Mouse (Mus musculus): ENCODE results near the gene Trabd2b. TPM values are rescaled to one million over a fixed set of nuclear protein-coding genes. Genes with fewer than 3 reads are reported as not detected.

Trabd2b gene
- total and polyA plus RNA-seq, 2 experiments from 2014 or later = 4.5 to 10.5 TPM

- Histone ChIP-seq H3K9me3 (replicated peaks; ENCODE audit: control insufficient read depth, low read length) (no peaks in the 10 kb centered on the region), H3K4me1 (ENCODE audit: control insufficient read depth, insufficient read depth) (peaks cover 61% of the 10 kb centered on the region), H3K4me3 (ENCODE audit: low read depth, low read length) (no peak overlapping the region), H3K4me2 (ENCODE audit: low read depth, low read length) (no peak overlapping the region), H3K27ac (ENCODE audit: low read depth) (no peak overlapping the region), H3K9ac (replicated peaks; ENCODE audit: low read depth, low read length) (no peak overlapping the region), H3K36me3 (replicated peaks; ENCODE audit: control insufficient read depth, insufficient read depth, low read length) (no peaks in the 10 kb centered on the region), H3K27me3 (ENCODE audit: control insufficient read depth, insufficient read depth, low read length) (no peaks in the 10 kb centered on the region)
- ATAC-seq (ENCODE audit: insufficient read depth, low read depth) = no peak
- no peak for DNase-seq (ENCODE audit: low spot score)
- 71% methylated on average over 2 of the region's 2 CpGs for WGBS
- no peak for TF ChIP-seq EP300 (IDR thresholded peaks at IDR 0.05; ENCODE audit: low read depth)
- no peak for TF ChIP-seq CTCF (IDR thresholded peaks at IDR 0.05; ENCODE audit: low read depth)
Observed at GRCm38 (mm10) chr4:114457111-114457510, 50.6 kb downstream of the Trabd2b start.

GRCm38 (mm10) chr4:114459591-114459990 is 53.1 kb downstream of the Trabd2b start:
- H3K27ac ChIP-seq (ENCODE audit: low read depth) = peak overlapping the region; percentile 93
- ATAC-seq (ENCODE audit: insufficient read depth, low read depth) = peak; percentile 75

GRCm38 (mm10) chr4:114460401-114460800 is 53.9 kb downstream of the Trabd2b start:
- H3K9me3 ChIP-seq (replicated peaks; ENCODE audit: control insufficient read depth, low read length) = no peaks in the 10 kb centered on the region
- H3K9ac ChIP-seq (replicated peaks; ENCODE audit: low read depth, low read length) = no peak overlapping the region
- peaks cover 52% of the 10 kb centered on the region for H3K4me1 ChIP-seq (ENCODE audit: control insufficient read depth, insufficient read depth)
- no peak overlapping the region for H3K4me3 ChIP-seq (ENCODE audit: low read depth, low read length)
- H3K36me3 ChIP-seq (replicated peaks; ENCODE audit: control insufficient read depth, insufficient read depth, low read length) = no peaks in the 10 kb centered on the region
- TF ChIP-seq EP300 (IDR thresholded peaks at IDR 0.05; ENCODE audit: low read depth) (peak; percentile 99), CTCF (IDR thresholded peaks at IDR 0.05; ENCODE audit: low read depth) (no peak)
- H3K4me2 ChIP-seq (ENCODE audit: low read depth, low read length) = no peak overlapping the region
- DNase-seq (ENCODE audit: low spot score) (peak; percentile 93), ATAC-seq (ENCODE audit: insufficient read depth, low read depth) (peak; percentile 90)
- H3K27me3 ChIP-seq (ENCODE audit: control insufficient read depth, insufficient read depth, low read length) = no peaks in the 10 kb centered on the region
- peak overlapping the region; percentile 93 for H3K27ac ChIP-seq (ENCODE audit: low read depth)
- WGBS = 28% methylated on average over 5 of the region's 5 CpGs

More at GRCm38 (mm10) chr4:114459591-114459990, 53.1 kb downstream of the Trabd2b start:
- H3K4me2 ChIP-seq (ENCODE audit: low read depth, low read length) = no peak overlapping the region
- peak; percentile 82 for DNase-seq (ENCODE audit: low spot score)
- no peaks in the 10 kb centered on the region for H3K27me3 ChIP-seq (ENCODE audit: control insufficient read depth, insufficient read depth, low read length)
- H3K4me3 ChIP-seq (ENCODE audit: low read depth, low read length) = no peak overlapping the region
- H3K9me3 ChIP-seq (replicated peaks; ENCODE audit: control insufficient read depth, low read length) = no peaks in the 10 kb centered on the region
- 29% methylated on average over 5 of the region's 5 CpGs for WGBS
- no peak for TF ChIP-seq EP300 (IDR thresholded peaks at IDR 0.05; ENCODE audit: low read depth)
- no peak for TF ChIP-seq CTCF (IDR thresholded peaks at IDR 0.05; ENCODE audit: low read depth)
- peaks cover 57% of the 10 kb centered on the region for H3K4me1 ChIP-seq (ENCODE audit: control insufficient read depth, insufficient read depth)
- no peak overlapping the region for H3K9ac ChIP-seq (replicated peaks; ENCODE audit: low read depth, low read length)
- no peaks in the 10 kb centered on the region for H3K36me3 ChIP-seq (replicated peaks; ENCODE audit: control insufficient read depth, insufficient read depth, low read length)

- Histone ChIP-seq H3K9ac (replicated peaks; ENCODE audit: low read depth, low read length) (0 out of 2 replicates have a peak overlapping the region, but pooled peaks have one; percentile 14), H3K9me3 (replicated peaks; ENCODE audit: control insufficient read depth, low read length) (no peaks in the 10 kb centered on the region), H3K4me2 (ENCODE audit: low read depth, low read length) (no peak overlapping the region), H3K36me3 (replicated peaks; ENCODE audit: control insufficient read depth, insufficient read depth, low read length) (no peaks in the 10 kb centered on the region), H3K27ac (ENCODE audit: low read depth) (peak overlapping the region; percentile 93), H3K4me1 (ENCODE audit: control insufficient read depth, insufficient read depth) (peaks cover 58% of the 10 kb centered on the region), H3K4me3 (ENCODE audit: low read depth, low read length) (no peak overlapping the region), H3K27me3 (ENCODE audit: control insufficient read depth, insufficient read depth, low read length) (no peaks in the 10 kb centered on the region)
- WGBS = 67% methylated on average over 5 of the region's 5 CpGs
- ATAC-seq (ENCODE audit: insufficient read depth, low read depth) (peak; percentile 25; the same call in 1 of the 2 replicates), DNase-seq (ENCODE audit: low spot score) (no peak)
- no peak for TF ChIP-seq CTCF (IDR thresholded peaks at IDR 0.05; ENCODE audit: low read depth)
- no peak for TF ChIP-seq EP300 (IDR thresholded peaks at IDR 0.05; ENCODE audit: low read depth)
Observed at GRCm38 (mm10) chr4:114461093-114461492, 54.6 kb downstream of the Trabd2b start.

GRCm38 (mm10) chr4:114465641-114466040 is 59.1 kb downstream of the Trabd2b start:
- ATAC-seq (ENCODE audit: insufficient read depth, low read depth) = no peak
- 29% methylated on average over 2 of the region's 2 CpGs for WGBS

More at GRCm38 (mm10) chr4:114465641-114466040, 59.1 kb downstream of the Trabd2b start:
- no peaks in the 10 kb centered on the region for H3K36me3 ChIP-seq (replicated peaks; ENCODE audit: control insufficient read depth, insufficient read depth, low read length)
- no peak for DNase-seq (ENCODE audit: low spot score)
- peak overlapping the region; percentile 63 for H3K27ac ChIP-seq (ENCODE audit: low read depth)
- H3K4me1 ChIP-seq (ENCODE audit: control insufficient read depth, insufficient read depth) = peaks cover 58% of the 10 kb centered on the region
- no peak overlapping the region for H3K9ac ChIP-seq (replicated peaks; ENCODE audit: low read depth, low read length)
- no peaks in the 10 kb centered on the region for H3K27me3 ChIP-seq (ENCODE audit: control insufficient read depth, insufficient read depth, low read length)
- no peaks in the 10 kb centered on the region for H3K9me3 ChIP-seq (replicated peaks; ENCODE audit: control insufficient read depth, low read length)
- no peak for TF ChIP-seq CTCF (IDR thresholded peaks at IDR 0.05; ENCODE audit: low read depth)
- no peak for TF ChIP-seq EP300 (IDR thresholded peaks at IDR 0.05; ENCODE audit: low read depth)
- H3K4me3 ChIP-seq (ENCODE audit: low read depth, low read length) = no peak overlapping the region
- no peak overlapping the region for H3K4me2 ChIP-seq (ENCODE audit: low read depth, low read length)

Measured in heart, postnatal 0 days (tissue).